Mouse (Mus musculus): ENCODE results near the gene Plpp3.

GRCm38 (mm10) chr4:105206102-105206501, 49.0 kb downstream of the Plpp3 start:
- TF ChIP-seq CTCF (IDR thresholded peaks at IDR 0.05; ENCODE audit: extremely low read depth, insufficient read length, insufficient replicate concordance, low read depth, low read length) = no peak
- TF ChIP-seq POLR2A (IDR thresholded peaks at IDR 0.05; ENCODE audit: low read depth, low read length) = no peak

Data from small intestine, adult 2 months (tissue).